Mouse (Mus musculus): Measurements from ENCODE around the gene Itga10. TPM values are rescaled to one million over a fixed set of nuclear protein-coding genes. Genes with fewer than 3 reads are reported as not detected.
"Not testable (repeated sequence)": the region's sequence is repeated elsewhere in the genome, so short reads cannot be mapped to it uniquely, and the experiment has no call there.

Gene Itga10
- polyA plus RNA-seq, 1 experiment from 2014 or later: 0.91 TPM

GRCm38 (mm10) chr3:96602704-96603084 lies 42.7 kb upstream of the Itga10 start:
- peak overlapping the region; percentile 84 for H3K4me3 ChIP-seq
- no peaks in the 10 kb centered on the region for H3K9me3 ChIP-seq
- H3K9ac ChIP-seq: peak overlapping the region; percentile 94
- no peak for ATAC-seq (ENCODE audit: low FRiP score)
- peak overlapping the region; percentile 96 for H3K27ac ChIP-seq
- peaks cover 3% of the 10 kb centered on the region; the same call in 1 of the 2 replicates for H3K36me3 ChIP-seq
- peak overlapping the region; percentile 83 for H3K4me2 ChIP-seq
- H3K27me3 ChIP-seq: no peaks in the 10 kb centered on the region
- 29% methylated on average over 5 of the region's 5 CpGs for WGBS
- H3K4me1 ChIP-seq (replicated peaks): peaks cover 78% of the 10 kb centered on the region

GRCm38 (mm10) chr3:96603311-96603710 lies 42.1 kb upstream of the Itga10 start:
- peak overlapping the region; percentile 96 for H3K27ac ChIP-seq

DNA sequence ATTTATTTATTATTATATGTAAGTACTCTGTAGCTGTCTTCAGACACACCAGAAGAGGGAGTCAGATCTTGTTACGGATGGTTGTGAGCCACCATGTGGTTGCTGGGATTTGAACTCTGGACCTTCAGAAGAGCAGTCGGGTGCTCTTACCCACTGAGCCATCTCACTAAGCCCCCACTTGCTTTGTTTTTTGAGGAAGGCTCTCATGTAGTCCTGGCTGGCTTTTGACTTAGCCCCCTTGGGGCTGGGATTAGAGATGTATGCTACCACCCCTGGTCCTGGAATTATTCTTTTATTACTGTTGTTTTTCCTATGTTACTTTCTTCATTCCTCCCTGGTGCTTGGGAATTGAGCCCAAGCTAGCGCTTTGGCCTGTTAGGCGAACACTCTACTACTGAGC lies 39.4 kb upstream of the Itga10 start:
- H3K27ac ChIP-seq; H3K4me3 ChIP-seq; H3K4me2 ChIP-seq; H3K9ac ChIP-seq; ATAC-seq (ENCODE audit: low FRiP score); H3K36me3 ChIP-seq; H3K9me3 ChIP-seq; H3K27me3 ChIP-seq: not testable (repeated sequence)
- peaks cover 51% of the 10 kb centered on the region for H3K4me1 ChIP-seq (replicated peaks)
- 89% methylated on average over 4 of the region's 4 CpGs for WGBS

More at GRCm38 (mm10) chr3:96603311-96603710, 42.1 kb upstream of the Itga10 start:
- no peak for ATAC-seq (ENCODE audit: low FRiP score)
- H3K9ac ChIP-seq: peak overlapping the region; percentile 94
- H3K4me1 ChIP-seq (replicated peaks): peaks cover 72% of the 10 kb centered on the region
- H3K9me3 ChIP-seq: no peaks in the 10 kb centered on the region
- peak overlapping the region; percentile 84 for H3K4me3 ChIP-seq
- 26% methylated on average over 5 of the region's 5 CpGs for WGBS
- peaks cover 3% of the 10 kb centered on the region; the same call in 1 of the 2 replicates for H3K36me3 ChIP-seq
- H3K27me3 ChIP-seq: no peaks in the 10 kb centered on the region
- peak overlapping the region; percentile 83 for H3K4me2 ChIP-seq

DNA sequence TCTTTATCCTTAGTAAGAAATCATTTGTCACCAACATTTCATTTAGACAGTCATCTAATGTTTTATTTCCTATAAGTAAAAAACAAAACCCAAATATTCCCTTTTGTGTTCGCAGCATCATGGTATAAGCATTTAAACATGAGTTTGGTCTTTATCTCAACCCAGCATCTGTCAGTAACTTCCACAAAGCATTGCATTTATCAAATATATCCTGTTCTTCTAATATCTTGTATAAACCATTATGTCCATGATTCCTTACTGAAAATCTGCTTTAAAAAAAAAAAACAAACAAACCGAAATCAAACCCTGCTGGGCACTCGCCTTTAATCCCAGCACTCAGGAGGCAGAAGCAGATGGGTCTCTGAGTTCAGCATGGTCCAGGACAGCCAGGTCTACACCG lies 38.8 kb upstream of the Itga10 start:
- ATAC-seq (ENCODE audit: low FRiP score): no peak
- Histone ChIP-seq H3K27me3 (no peaks in the 10 kb centered on the region), H3K4me1 (replicated peaks) (peaks cover 51% of the 10 kb centered on the region), H3K4me3 (no peak overlapping the region), H3K36me3 (peaks cover 3% of the 10 kb centered on the region; the same call in 1 of the 2 replicates), H3K4me2 (no peak overlapping the region), H3K27ac (no peak overlapping the region), H3K9me3 (no peaks in the 10 kb centered on the region), H3K9ac (no peak overlapping the region)
- 92% methylated on average over 4 of the region's 4 CpGs for WGBS

DNA sequence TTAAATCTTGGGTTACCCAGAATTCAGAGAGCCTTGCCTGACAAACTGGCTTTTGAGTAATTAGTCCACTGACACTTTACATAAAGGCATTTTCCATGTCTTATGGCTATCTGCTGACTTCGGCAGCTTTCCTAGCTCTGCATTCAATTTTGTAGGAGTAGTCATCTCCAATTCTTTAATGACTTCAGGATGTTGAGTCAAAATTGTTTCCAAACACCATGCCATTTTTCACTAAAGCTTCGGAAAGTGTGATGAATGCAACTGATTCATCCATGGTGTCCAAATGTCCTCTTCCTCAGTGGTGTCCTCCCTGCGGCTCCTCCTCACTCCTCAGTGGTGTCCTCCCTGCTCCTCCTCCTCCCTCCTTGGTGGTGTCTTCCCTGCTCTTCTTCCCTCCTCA lies 27.4 kb upstream of the Itga10 start:
- H3K27me3 ChIP-seq: no peaks in the 10 kb centered on the region
- no peak overlapping the region for H3K9ac ChIP-seq
- H3K9me3 ChIP-seq: no peaks in the 10 kb centered on the region
- no peak overlapping the region for H3K4me2 ChIP-seq
- no peak overlapping the region for H3K4me3 ChIP-seq
- no peak overlapping the region for H3K27ac ChIP-seq
- WGBS: 95% methylated on average over 3 of the region's 3 CpGs
- H3K36me3 ChIP-seq: peaks cover 75% of the 10 kb centered on the region
- no peaks in the 10 kb centered on the region for H3K4me1 ChIP-seq (replicated peaks)
- no peak for ATAC-seq (ENCODE audit: low FRiP score)

DNA sequence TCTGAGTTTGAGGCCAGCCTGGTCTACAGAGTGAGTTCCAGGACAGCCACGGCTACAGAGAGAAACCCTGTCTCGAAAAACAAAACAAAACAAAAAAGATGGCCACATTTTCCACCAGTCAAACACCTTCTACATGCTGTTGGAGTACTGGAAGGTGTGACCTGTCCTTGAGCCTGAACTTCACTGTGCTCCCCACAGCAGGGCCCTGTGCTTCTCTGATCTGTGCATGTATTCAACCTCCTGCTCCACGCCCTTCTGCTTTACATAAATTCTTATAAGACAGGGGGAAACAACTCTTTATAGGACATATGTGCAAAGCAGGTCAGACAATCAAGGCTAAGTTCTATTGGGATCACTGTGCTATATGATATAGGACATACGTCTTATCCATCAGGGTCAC lies 22.2 kb upstream of the Itga10 start:
- 94% methylated on average over 4 of the region's 4 CpGs for WGBS
- no peaks in the 10 kb centered on the region for H3K27me3 ChIP-seq
- no peaks in the 10 kb centered on the region for H3K4me1 ChIP-seq (replicated peaks)
- H3K9ac ChIP-seq: no peak overlapping the region
- H3K27ac ChIP-seq: no peak overlapping the region
- peaks cover 68% of the 10 kb centered on the region for H3K36me3 ChIP-seq
- no peak overlapping the region for H3K4me2 ChIP-seq
- no peak overlapping the region for H3K4me3 ChIP-seq
- no peak for ATAC-seq (ENCODE audit: low FRiP score)
- no peaks in the 10 kb centered on the region for H3K9me3 ChIP-seq

GRCm38 (mm10) chr3:96629729-96630600 lies 15.4 kb upstream of the Itga10 start, which contains the start of gene Rbm8a:
Rbm8a (plus strand) TSS chr3:96629933.
- ATAC-seq (ENCODE audit: low FRiP score): peak; percentile 94
- no peaks in the 10 kb centered on the region for H3K27me3 ChIP-seq
- peak within 1 kb of the TSS; percentile 82 for H3K27ac ChIP-seq
- under 1% methylated on average over 48 of the region's 48 CpGs for WGBS
- peak within 1 kb of the TSS; percentile 64 for H3K4me3 ChIP-seq
- no peaks in the 10 kb centered on the region for H3K9me3 ChIP-seq
- peaks cover 37% of the 10 kb centered on the region for H3K36me3 ChIP-seq
- peak within 1 kb of the TSS; percentile 84 for H3K9ac ChIP-seq
- peak within 1 kb of the TSS; percentile 82 for H3K4me2 ChIP-seq
- H3K4me1 ChIP-seq (replicated peaks): peaks cover 27% of the 10 kb centered on the region

DNA sequence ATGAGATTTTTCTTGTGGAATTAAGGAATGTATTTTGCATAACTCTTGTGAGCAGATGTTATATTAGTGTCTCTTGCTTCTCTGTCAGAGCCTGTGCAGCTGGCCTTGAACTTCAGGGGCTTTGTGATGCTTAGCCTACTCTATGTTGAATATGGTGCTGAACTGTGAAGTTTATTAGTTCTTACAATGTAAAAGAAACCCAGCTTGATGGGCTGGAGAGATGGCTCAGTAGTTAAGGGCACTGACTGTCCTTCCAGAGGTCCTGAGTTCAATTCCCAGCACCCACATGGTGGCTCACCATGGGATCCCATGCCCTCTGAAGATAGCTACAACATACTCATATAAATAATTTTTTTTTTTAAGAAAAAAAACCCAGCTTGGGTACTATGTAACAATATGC lies 13.3 kb upstream of the Itga10 start:
- peaks cover 41% of the 10 kb centered on the region for H3K4me1 ChIP-seq (replicated peaks)
- ATAC-seq (ENCODE audit: low FRiP score): no peak
- H3K36me3 ChIP-seq: peaks cover 24% of the 10 kb centered on the region
- H3K4me3 ChIP-seq: no peak overlapping the region
- no peaks in the 10 kb centered on the region for H3K9me3 ChIP-seq
- no peak overlapping the region for H3K9ac ChIP-seq
- H3K27ac ChIP-seq: no peak overlapping the region
- H3K27me3 ChIP-seq: no peaks in the 10 kb centered on the region
- no peak overlapping the region for H3K4me2 ChIP-seq

GRCm38 (mm10) chr3:96634015-96634414 lies 11.4 kb upstream of the Itga10 start:
- H3K9ac ChIP-seq: no peak overlapping the region
- H3K4me2 ChIP-seq: no peak overlapping the region
- H3K9me3 ChIP-seq: no peaks in the 10 kb centered on the region
- H3K4me3 ChIP-seq: no peak overlapping the region
- no peak overlapping the region for H3K27ac ChIP-seq
- peaks cover 37% of the 10 kb centered on the region for H3K4me1 ChIP-seq (replicated peaks)
- 74% methylated on average over 1 of the region's 1 CpGs for WGBS
- ATAC-seq (ENCODE audit: low FRiP score): no peak
- peaks cover 41% of the 10 kb centered on the region for H3K36me3 ChIP-seq
- no peaks in the 10 kb centered on the region for H3K27me3 ChIP-seq

DNA sequence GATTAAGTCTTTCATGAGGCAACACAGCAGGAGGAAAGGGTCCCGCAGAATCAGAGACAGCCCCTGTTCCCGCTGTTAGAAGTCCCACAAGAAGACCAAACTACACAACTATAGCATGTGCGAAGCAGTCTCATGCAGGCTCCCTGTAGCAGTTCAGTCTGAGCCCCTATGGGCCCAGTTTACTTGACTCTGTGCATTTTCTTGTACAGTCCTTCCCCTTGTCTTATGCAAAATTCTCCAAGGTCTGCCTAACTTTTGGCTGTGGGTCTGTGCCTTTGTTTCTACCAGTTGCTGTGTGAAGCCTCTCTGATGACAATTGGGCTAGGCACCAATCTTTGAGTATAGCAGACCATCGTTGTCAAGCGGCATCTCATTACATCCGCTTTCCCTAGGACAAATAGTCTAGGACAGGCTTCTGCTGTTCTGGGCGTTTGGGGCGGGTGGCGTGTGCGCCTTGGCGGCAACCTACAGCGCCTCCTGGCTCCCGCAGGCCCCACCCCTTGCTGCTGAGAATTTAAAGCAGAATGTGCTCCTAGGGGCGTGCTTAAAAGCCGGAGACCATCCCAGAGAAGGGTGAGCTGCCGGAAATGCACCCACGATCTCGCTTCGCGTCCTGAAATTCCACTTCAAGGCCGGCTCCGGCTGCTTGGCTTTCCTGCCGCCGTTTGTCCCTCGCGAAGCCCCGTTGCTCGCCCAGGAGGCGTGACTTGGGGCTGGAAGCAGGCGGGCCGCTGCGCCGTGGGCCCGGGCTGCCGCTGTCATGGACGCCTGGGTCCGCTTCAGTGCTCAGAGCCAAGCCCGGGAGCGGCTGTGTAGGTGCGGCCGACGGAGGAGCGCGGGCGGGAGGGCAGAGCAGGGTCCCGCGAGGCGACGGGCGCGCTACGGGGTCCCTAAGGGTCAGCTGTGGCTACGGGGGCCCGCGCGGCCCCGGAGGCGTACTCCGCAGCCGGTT lies 10.2 kb upstream of the Itga10 start, which contains the start of the genes Pex11b and Gm42957:
Pex11b (plus strand) TSS at position 449 of the 952 bp plus-strand sequence.
Gm42957 (plus strand) TSS at position 547 of the 952 bp plus-strand sequence.
- Histone ChIP-seq H3K27me3 (no peaks in the 10 kb centered on the region), H3K4me2 (peak within 1 kb of the TSS; percentile 91), H3K36me3 (peaks cover 52% of the 10 kb centered on the region), H3K4me3 (peak within 1 kb of the TSS; percentile 90), H3K4me1 (replicated peaks) (peaks cover 32% of the 10 kb centered on the region), H3K9ac (peak within 1 kb of the TSS; percentile 96), H3K27ac (peak within 1 kb of the TSS; percentile 92), H3K9me3 (no peaks in the 10 kb centered on the region)
- ATAC-seq (ENCODE audit: low FRiP score): peak; percentile 89
- WGBS: 2% methylated on average over 56 of the region's 60 CpGs

GRCm38 (mm10) chr3:96635906-96636305 lies 9.5 kb upstream of the Itga10 start:
- no peaks in the 10 kb centered on the region for H3K9me3 ChIP-seq
- peak overlapping the region; percentile 90 for H3K4me3 ChIP-seq
- peak; percentile 58 for ATAC-seq (ENCODE audit: low FRiP score)
- 12% methylated on average over 15 of the region's 15 CpGs for WGBS
- peak overlapping the region; percentile 96 for H3K9ac ChIP-seq
- H3K4me2 ChIP-seq: peak overlapping the region; percentile 91
- peaks cover 52% of the 10 kb centered on the region for H3K36me3 ChIP-seq
- H3K27ac ChIP-seq: peak overlapping the region; percentile 92
- H3K27me3 ChIP-seq: no peaks in the 10 kb centered on the region
- peaks cover 25% of the 10 kb centered on the region for H3K4me1 ChIP-seq (replicated peaks)

DNA sequence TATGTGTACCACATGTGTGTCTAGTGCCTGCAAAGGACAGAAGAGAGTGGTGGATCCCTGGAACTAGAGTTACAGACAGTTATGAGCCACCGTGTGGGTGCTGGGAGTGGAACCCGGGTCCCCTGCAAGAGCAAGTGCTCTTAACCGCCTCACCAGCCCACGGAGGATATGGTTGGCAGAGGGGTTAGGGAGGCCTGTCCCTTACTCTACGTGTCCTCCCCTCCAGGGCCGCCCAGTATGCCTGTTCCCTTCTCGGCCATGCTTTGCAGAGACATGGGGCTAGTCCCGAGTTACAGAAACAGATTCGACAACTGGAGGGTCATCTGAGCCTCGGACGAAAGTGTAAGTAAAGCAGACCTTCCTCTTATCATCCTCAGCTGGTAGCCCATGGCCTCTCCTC lies 8.9 kb upstream of the Itga10 start:
- H3K27me3 ChIP-seq: no peaks in the 10 kb centered on the region
- H3K9ac ChIP-seq: peak overlapping the region; percentile 96; the same call in 1 of the 2 replicates
- peak overlapping the region; percentile 90 for H3K4me3 ChIP-seq
- ATAC-seq (ENCODE audit: low FRiP score): no peak
- H3K9me3 ChIP-seq: no peaks in the 10 kb centered on the region
- no peak overlapping the region for H3K27ac ChIP-seq
- peaks cover 52% of the 10 kb centered on the region for H3K36me3 ChIP-seq
- H3K4me2 ChIP-seq: peak overlapping the region; percentile 91
- WGBS: 70% methylated on average over 11 of the region's 11 CpGs
- H3K4me1 ChIP-seq (replicated peaks): peaks cover 21% of the 10 kb centered on the region

All from hindbrain, embryonic 13.5 days (tissue).